Mouse (Mus musculus) left cerebral cortex, adult 9 months (tissue): ENCODE measurements around the gene Sdhaf4.

ENCODE experiments used
- DNase-seq, 2 experiments: peaks; one replicate each; pipeline ENCODE4 v3.0.0; 2022; ENCODE audit warnings: low spot score in 2 of 2

Sdhaf4 gene

GRCm38 (mm10) chr1:23955539-23955938 lies 49.9 kb downstream of the Sdhaf4 start:
- DNase-seq, result no peak

GRCm38 (mm10) chr1:23953921-23954320 lies 51.5 kb downstream of the Sdhaf4 start:
- DNase-seq, result peak; percentile 55 to 70

DNA sequence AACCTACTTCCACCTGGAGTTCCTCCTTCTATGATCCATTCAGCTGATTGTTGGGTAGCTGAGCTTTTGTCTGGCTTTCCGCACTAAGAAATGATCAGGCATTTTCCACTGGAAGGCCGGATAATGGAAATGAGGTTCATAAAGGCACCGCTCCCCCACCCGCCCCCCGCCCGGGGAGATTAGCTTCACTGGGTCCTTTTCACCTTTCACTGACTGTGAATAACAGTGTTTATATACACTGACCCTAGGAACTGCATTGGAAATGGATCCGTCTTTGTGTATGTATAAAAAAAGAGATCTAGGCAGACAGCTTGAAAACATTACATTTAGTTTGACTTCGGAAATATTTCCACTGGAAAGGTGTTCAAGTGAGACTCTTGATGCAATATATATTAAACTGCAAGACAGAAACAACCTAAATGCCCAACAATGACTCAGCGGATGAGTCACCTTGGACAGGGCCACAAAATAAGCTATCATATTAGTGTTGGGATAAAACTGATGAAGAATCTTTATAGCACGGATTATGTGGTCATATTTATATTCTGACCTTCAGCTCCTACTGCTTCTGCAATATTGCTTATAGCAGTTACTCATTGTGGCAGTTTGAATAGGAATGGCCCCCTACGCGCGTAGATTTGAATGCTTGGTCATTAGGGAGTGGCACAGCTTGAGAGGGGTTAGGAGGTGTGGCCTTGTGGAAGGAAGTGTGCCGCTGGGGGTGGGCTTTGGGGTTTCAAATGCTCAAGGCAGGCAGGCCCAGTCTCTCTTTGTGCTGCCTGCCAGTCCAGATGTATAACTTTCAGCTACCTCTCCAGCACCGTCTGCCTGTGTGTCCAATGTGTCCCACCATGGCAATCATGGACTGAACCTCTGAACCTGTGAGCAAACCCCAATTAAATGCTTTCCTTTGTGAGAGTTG lies 56.4 kb downstream of the Sdhaf4 start:
- DNase-seq, result no peak

DNA sequence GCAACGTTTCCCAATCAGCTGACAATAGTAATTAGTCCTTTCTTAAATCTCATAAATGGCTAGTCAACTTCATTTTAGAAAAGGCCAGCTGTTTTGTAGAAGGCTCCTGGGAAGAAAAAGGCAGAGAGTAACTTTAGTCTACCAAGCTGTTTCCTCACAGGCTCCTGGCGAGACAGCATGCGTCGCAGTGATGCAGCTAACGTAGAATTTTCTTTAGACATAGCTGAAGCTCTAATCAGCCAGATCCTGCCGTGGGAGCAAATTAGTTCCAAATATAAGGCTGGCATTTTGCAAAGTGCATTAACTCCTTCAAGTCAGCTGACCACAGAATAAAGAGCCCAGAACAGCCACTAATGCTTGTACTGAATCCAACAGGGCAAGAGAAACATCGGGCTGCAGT lies 57.2 kb downstream of the Sdhaf4 start:
- DNase-seq, result peak in 1 of 2 experiments; percentile 43
